Mouse (Mus musculus) brain, embryonic 14.5 days (tissue): Measurements from ENCODE around the gene Kif1a. TPM values are rescaled to one million over a fixed set of nuclear protein-coding genes. Genes with fewer than 3 reads are reported as not detected.

Source experiments
- DNase-seq: peaks from one replicate; pipeline ENCODE4 v3.0.0-alpha.2; 2011; ENCODE audit warnings: low read depth
- CTCF ChIP-seq: fragments of 200-500 bp; IDR thresholded peaks from 2 replicates; pipeline ENCODE4 v1.5.1; 2012; ENCODE audit warnings: inconsistent platforms, mild to moderate bottlenecking, moderate library complexity, borderline replicate concordance; ENCODE audit not compliant: insufficient read depth, insufficient read length; ENCODE audit errors: extremely low read depth
- POLR2A ChIP-seq: fragments of 200-500 bp; IDR thresholded peaks from 2 replicates; pipeline ENCODE4 v1.6.1; 2012; ENCODE audit warnings: mild to moderate bottlenecking, inconsistent platforms, borderline replicate concordance; ENCODE audit not compliant: poor library complexity, insufficient read depth, insufficient read length, severe bottlenecking; ENCODE audit errors: extremely low read depth
- polyA plus RNA-seq: library from polyadenylated mRNA; depleted of rRNA; stranded (reverse); fragments of >200 nt; gene quantifications from 2 replicates; pipeline ENCODE4 v1.2.3, GENCODE M21; 2012; rRNA removed

The Kif1a gene
- 117 and 213 TPM in 2 replicates for polyA plus RNA-seq

- peak; percentile 98 for DNase-seq
- TF ChIP-seq POLR2A (peak; percentile 52; the same call in 1 of the 2 replicates), CTCF (no peak)
These were observed at the start of gene Kif1a for GRCm38 (mm10) chr1:93101571-93102061. Gene Kif1a (minus strand): TSS chr1:93101951.

DNA sequence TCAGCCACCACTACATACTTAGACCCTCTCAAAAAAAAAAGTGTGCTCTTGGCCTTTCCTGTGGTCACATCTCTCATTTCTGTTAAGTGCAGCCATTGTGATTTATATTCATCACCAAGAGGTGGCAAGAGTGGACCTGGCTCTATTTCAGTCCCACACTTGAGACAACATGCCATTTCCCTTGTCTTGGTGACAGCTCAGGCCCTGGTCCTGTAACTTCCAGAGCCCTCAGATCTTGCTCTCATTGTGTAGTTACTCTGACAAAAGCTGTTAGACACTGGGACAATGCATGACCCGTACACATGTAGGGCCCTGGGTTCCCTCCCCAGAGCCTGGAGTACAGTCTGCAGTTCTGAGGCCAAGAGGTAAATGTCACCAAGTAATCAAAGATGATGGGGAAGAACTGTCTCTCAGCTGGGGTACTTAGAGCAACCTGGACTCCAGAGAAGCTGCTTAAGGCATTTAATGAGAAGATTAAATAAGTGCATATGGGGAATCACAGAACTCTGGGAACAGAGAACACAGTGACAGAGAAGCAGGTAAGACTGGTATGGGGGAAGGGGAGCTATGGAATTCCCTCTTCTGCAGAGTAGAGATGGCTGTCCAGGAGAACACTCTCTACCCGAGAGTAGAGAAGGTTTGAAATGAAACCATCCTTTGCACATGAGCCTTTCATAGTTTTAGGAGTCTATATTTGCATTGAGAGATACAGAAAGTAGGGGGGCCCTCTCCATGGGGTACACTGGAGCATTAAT, 49.3 kb upstream of the Kif1a start:
- TF ChIP-seq POLR2A (no peak), CTCF (no peak)
- DNase-seq = no peak

GRCm38 (mm10) chr1:93144176-93144575, 42.4 kb upstream of the Kif1a start:
- peak; percentile 8 for DNase-seq
- TF ChIP-seq CTCF (no peak), POLR2A (no peak)

GRCm38 (mm10) chr1:93142871-93143270, 41.1 kb upstream of the Kif1a start:
- no peak for DNase-seq
- TF ChIP-seq POLR2A (no peak), CTCF (no peak)

- TF ChIP-seq CTCF (no peak), POLR2A (no peak)
- DNase-seq = no peak
These were observed 38.0 kb upstream of the Kif1a start for GRCm38 (mm10) chr1:93139713-93140112.

GRCm38 (mm10) chr1:93138534-93138933, 36.8 kb upstream of the Kif1a start:
- peak; percentile 3 for DNase-seq
- TF ChIP-seq POLR2A (no peak), CTCF (no peak)

DNA sequence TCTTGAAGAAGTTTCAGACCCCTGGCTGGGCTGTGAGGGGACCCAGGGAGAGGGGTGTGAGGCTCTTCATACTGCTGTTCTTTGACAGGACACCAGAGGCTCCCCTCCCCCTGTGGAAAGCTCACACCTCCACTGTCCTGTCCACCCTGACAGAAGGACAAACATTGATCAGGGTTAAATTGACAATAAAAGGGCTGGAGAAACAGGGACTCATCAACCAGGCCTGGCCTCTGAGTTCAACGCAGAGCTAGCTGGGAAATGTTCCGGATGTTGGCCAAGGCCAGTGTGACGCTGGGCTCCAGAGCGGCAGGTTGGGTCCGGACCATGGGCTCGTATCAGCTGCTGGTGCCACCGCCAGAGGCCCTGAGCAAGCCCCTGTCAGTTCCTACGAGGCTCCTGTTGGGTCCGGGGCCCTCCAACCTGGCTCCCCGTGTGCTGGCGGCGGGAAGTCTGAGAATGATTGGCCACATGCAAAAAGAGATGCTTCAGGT, 33.3 kb upstream of the Kif1a start, which contains the start of gene Agxt:
Gene Agxt, plus strand, starts transcription at position 205 of the 491 bp plus-strand sequence.
- TF ChIP-seq CTCF = no peak
- no peak for TF ChIP-seq POLR2A
- DNase-seq = no peak

DNA sequence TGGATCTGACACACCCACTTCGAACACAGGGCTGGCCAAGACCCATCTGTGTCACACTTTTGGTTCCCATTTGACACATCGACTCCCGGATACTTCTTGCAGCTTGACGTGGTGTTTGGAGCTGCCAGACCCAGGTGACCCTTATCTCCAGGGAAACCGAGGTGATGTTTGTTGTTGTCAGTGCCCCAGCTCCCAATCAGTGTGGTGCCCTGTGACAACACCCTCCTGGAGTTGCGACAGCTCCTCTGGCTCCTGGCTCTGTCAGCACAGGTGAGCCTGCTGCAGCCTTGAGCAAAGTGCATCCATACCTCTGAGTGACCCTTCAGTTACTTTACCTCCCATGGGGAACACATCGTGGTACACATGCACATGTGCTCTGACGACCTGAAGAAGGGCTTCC, 30.9 kb upstream of the Kif1a start:
- TF ChIP-seq POLR2A = no peak
- no peak for TF ChIP-seq CTCF
- no peak for DNase-seq

DNA sequence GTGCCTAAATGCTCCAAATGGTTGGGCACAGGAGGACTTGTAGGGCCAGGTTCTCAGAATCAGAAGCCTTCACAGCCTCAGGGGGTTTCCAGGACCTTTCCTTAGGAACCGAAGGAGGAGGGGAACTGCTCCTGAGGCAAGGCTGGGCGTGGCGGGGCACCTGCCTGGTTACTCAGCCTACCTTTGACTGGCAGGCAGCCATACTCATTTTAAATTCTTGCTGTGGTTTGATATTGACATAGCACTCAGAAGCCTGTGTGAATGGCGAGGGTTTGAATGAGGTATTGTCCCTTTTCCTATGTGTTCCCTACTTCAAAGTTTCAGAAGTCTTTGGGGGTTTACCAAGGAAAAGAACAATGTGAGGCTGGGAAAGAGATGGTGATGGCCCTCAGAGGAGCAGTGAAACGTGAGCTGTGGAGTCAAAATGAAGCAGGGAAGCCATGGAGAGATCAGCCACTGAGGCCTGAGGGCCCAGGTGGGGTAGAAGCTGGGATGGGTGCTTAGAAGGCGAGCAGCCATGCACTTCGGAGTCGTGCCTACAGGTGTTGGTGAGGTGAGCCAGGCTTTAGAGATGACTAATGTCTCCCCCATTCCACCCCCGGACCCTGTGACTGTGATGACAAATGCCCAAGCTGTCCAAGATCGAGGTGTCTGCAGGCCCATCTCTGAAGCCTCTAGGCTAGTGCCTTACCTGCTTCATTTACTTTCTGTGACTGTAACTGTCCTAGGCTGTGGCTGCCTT, 28.7 kb upstream of the Kif1a start:
- TF ChIP-seq CTCF (no peak), POLR2A (no peak)
- no peak for DNase-seq

DNA sequence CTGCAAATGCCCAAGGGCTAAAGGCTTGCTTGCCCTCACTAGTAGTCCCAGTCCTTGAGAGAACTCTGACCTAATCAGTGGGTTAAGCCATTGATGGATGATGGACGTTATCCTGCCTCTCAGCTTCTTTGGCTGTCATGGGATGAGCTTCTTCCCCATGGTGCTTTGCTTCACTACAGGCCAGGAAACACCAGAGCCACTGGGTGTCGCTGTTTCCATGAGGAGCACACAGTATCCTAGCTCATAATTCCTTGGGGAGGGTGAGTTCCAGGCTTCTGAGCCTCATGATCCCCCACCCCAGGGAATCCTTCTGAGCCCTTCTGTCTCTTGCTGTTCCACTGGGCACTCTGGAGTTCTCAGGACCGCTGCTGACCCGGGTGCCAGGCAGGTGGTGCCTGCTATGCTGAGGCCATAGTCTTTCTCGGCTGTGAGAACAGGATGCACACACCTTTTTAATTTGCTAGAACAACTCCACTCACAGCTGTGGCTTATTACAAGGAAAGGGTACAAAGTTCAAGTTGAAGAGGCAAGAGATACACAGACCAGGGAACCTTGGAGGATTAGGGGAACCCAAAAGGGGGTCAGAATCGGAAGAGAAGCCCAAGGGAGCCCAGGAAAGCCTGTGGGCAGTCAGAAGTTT, 27.1 kb upstream of the Kif1a start:
- DNase-seq = peak; percentile 56
- TF ChIP-seq POLR2A = no peak
- peak; percentile 62; the same call in 1 of the 2 replicates for TF ChIP-seq CTCF

- no peak for TF ChIP-seq POLR2A
- TF ChIP-seq CTCF = no peak
These were observed 26.5 kb upstream of the Kif1a start for GRCm38 (mm10) chr1:93128209-93128608.

More at GRCm38 (mm10) chr1:93128209-93128608, 26.5 kb upstream of the Kif1a start:
- no peak for DNase-seq
